Mouse (Mus musculus) embryonic facial prominence, embryonic 11.5 days (tissue): ENCODE results near the gene Arntl. TPM values are rescaled to one million over a fixed set of nuclear protein-coding genes. Genes with fewer than 3 reads are reported as not detected.

Experiments
- ATAC-seq: fragments of 200-750 bp; cut with Nextera tagmentation; replicated peaks from 2 replicates; pipeline ENCODE4 v1.8.0; 2017; ENCODE audit warnings: low read depth; ENCODE audit not compliant: insufficient number of reproducible peaks, low FRiP score, low TSS enrichment
- DNase-seq: peaks from one replicate; pipeline ENCODE4 v3.0.0-alpha.2; 2015; ENCODE audit warnings: low spot score
- H3K27ac ChIP-seq: fragments of 300-500 bp; sonication (generic); replicated peaks from 2 replicates; pipeline ENCODE4 v1.5.1; 2014; ENCODE audit warnings: mild to moderate bottlenecking, low read depth, low read length, control low read depth
- H3K27me3 ChIP-seq: fragments of 300-500 bp; sonication (generic); 2 replicates; pipeline ENCODE4 v1.6.1; 2014; ENCODE audit warnings: mild to moderate bottlenecking, low read length, moderate library complexity, mixed read lengths; ENCODE audit not compliant: control insufficient read depth, insufficient read depth
- H3K36me3 ChIP-seq: fragments of 300-500 bp; sonication (generic); replicated peaks from 2 replicates; pipeline ENCODE4 v1.6.1; 2014; ENCODE audit warnings: low read depth, mild to moderate bottlenecking, low read length, moderate library complexity, mixed read lengths; ENCODE audit not compliant: control insufficient read depth, insufficient read depth
- H3K4me1 ChIP-seq: fragments of 300-500 bp; sonication (generic); 2 replicates; pipeline ENCODE4 v1.6.1; 2014; ENCODE audit warnings: low read length, mixed read lengths; ENCODE audit not compliant: control insufficient read depth, insufficient read depth
- H3K4me2 ChIP-seq: fragments of 300-500 bp; sonication (generic); 2 replicates; pipeline ENCODE4 v1.6.1; 2014; ENCODE audit warnings: low read depth, mild to moderate bottlenecking, control low read depth, low read length, moderate library complexity
- H3K4me3 ChIP-seq: fragments of 300-500 bp; sonication (generic); 2 replicates; pipeline ENCODE4 v1.5.1; 2014; ENCODE audit warnings: low read depth, low read length, control low read depth
- H3K9ac ChIP-seq: fragments of 300-500 bp; sonication (generic); replicated peaks from 2 replicates; pipeline ENCODE4 v1.6.1; 2014; ENCODE audit warnings: mild to moderate bottlenecking, control low read depth, low read length
- H3K9me3 ChIP-seq: fragments of 300-500 bp; sonication (generic); replicated peaks from 2 replicates; pipeline ENCODE4 v1.6.1; 2016; ENCODE audit warnings: mild to moderate bottlenecking, low read length, inconsistent platforms, mixed read lengths; ENCODE audit not compliant: control insufficient read depth
- WGBS: fragments of 180-500 bp; shearing (Covaris S2); extraction: QIAGEN DNeasy Blood & Tissue Kit; methylation state at CpG from one replicate; pipeline ENCODE4 v1.1.7; 2014; 5-methylcytosine and 5-hydroxymethylcytosine counted together
- polyA plus RNA-seq: library from polyadenylated mRNA; unstranded; fragments of >200 nt; fragmentation: Nextera tagmentation; extraction: Ambion mirVana; gene quantifications from 2 replicates; pipeline ENCODE4 v1.2.1, GENCODE M21; 2014

Arntl gene
- polyA plus RNA-seq, 1 experiment from 2014 or later, result 9.3 TPM

- 43% methylated on average over 6 of the region's 6 CpGs for WGBS
- H3K4me3 ChIP-seq, result no peak overlapping the region
- no peak for ATAC-seq
- H3K9me3 ChIP-seq, result no peaks in the 10 kb centered on the region
- no peak overlapping the region for H3K27ac ChIP-seq
- no peak overlapping the region for H3K4me2 ChIP-seq
- no peaks in the 10 kb centered on the region for H3K36me3 ChIP-seq
- DNase-seq, result no peak
- H3K9ac ChIP-seq, result no peak overlapping the region
- peaks cover 9% of the 10 kb centered on the region for H3K27me3 ChIP-seq
- no peaks in the 10 kb centered on the region for H3K4me1 ChIP-seq
Measured at GRCm38 (mm10) chr7:113214245-113215169, 7.2 kb downstream of the Arntl start.

GRCm38 (mm10) chr7:113216152-113216551 is 8.9 kb downstream of the Arntl start:
- Histone ChIP-seq H3K4me1 (no peaks in the 10 kb centered on the region), H3K27ac (no peak overlapping the region), H3K27me3 (0 out of 2 replicates have a peak, but pooled peaks cover under 1% of the 10 kb centered on the region), H3K9ac (no peak overlapping the region), H3K36me3 (no peaks in the 10 kb centered on the region), H3K4me2 (no peak overlapping the region), H3K4me3 (no peak overlapping the region), H3K9me3 (no peaks in the 10 kb centered on the region)
- DNase-seq (no peak), ATAC-seq (no peak)
- WGBS, result 53% methylated on average over 8 of the region's 8 CpGs

- Histone ChIP-seq H3K4me2 (no peak overlapping the region), H3K36me3 (no peaks in the 10 kb centered on the region), H3K9ac (no peak overlapping the region), H3K4me1 (no peaks in the 10 kb centered on the region), H3K4me3 (no peak overlapping the region), H3K27ac (no peak overlapping the region), H3K27me3 (no peaks in the 10 kb centered on the region), H3K9me3 (no peaks in the 10 kb centered on the region)
- no peak for ATAC-seq
- WGBS, result 67% methylated on average over 13 of the region's 13 CpGs
- peak; percentile 62 for DNase-seq
Measured at GRCm38 (mm10) chr7:113219416-113219815, 12.2 kb downstream of the Arntl start.

DNA sequence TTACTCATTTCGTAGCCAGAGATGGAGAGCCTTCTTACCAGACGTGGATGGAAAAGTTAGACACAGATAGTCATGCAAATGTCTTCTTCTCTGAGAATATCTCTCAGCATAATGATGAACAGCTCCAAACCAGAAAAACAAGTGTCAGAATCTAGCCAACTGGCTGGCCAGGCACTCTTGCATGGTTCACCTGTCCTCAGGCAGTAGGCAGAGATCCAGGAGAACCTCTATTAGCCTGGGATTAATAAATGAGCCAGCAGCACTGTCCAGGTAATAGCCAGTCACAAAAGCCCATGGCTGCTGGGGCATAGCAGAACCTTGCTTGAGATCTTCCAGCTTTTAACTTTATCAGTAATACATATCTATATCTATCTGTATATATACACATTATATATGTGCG is 12.6 kb downstream of the Arntl start:
- no peak overlapping the region for H3K4me2 ChIP-seq
- H3K4me1 ChIP-seq, result no peaks in the 10 kb centered on the region
- no peaks in the 10 kb centered on the region for H3K36me3 ChIP-seq
- no peak for ATAC-seq
- H3K27ac ChIP-seq, result no peak overlapping the region
- no peak overlapping the region for H3K9ac ChIP-seq
- no peak overlapping the region for H3K4me3 ChIP-seq
- no peaks in the 10 kb centered on the region for H3K9me3 ChIP-seq
- no peaks in the 10 kb centered on the region for H3K27me3 ChIP-seq
- no peak for DNase-seq
- 75% methylated on average over 3 of the region's 3 CpGs for WGBS

DNA sequence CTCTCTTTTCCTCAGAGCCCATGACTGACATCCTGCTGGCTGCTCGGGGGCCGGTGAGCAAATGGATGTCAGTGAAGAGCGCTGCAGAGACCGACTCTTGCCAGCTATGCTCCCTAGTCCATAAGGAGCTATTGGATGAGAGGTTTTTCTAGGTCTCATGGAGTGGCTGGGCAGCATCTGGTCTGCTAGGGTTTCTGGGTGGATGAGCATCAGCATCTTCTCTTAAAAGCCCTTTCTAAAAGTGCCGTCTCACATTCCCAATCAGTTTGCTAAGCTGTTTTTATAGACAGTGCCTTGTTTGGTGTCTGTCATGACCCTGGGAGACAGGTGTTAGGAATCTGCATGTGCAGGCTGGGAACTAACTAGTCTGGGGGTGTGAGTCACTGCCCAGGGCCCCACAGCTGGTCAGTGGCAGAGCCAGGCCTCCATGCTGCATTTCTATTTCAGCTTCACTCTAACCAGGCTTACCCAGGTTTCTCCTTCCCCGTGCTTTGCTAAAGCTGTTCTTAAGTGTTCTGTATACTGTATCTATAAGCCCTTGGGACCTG is 13.5 kb downstream of the Arntl start:
- WGBS, result 80% methylated on average over 6 of the region's 6 CpGs
- no peak overlapping the region for H3K9ac ChIP-seq
- no peak for ATAC-seq
- no peak overlapping the region for H3K27ac ChIP-seq
- H3K27me3 ChIP-seq, result no peaks in the 10 kb centered on the region
- H3K4me2 ChIP-seq, result no peak overlapping the region
- no peaks in the 10 kb centered on the region for H3K4me1 ChIP-seq
- no peak for DNase-seq
- H3K36me3 ChIP-seq, result no peaks in the 10 kb centered on the region
- H3K9me3 ChIP-seq, result no peaks in the 10 kb centered on the region
- no peak overlapping the region for H3K4me3 ChIP-seq

GRCm38 (mm10) chr7:113222821-113223220 is 15.6 kb downstream of the Arntl start:
- DNase-seq (no peak), ATAC-seq (no peak)
- no peak overlapping the region for H3K4me2 ChIP-seq
- H3K27me3 ChIP-seq, result no peaks in the 10 kb centered on the region
- no peaks in the 10 kb centered on the region for H3K9me3 ChIP-seq
- H3K4me1 ChIP-seq, result no peaks in the 10 kb centered on the region
- whole genome bisulfite sequencing, result 83% methylated on average over 5 of the region's 5 CpGs
- H3K4me3 ChIP-seq, result no peak overlapping the region
- H3K9ac ChIP-seq, result no peak overlapping the region
- H3K36me3 ChIP-seq, result no peaks in the 10 kb centered on the region
- no peak overlapping the region for H3K27ac ChIP-seq

- H3K4me3 ChIP-seq, result no peak overlapping the region
- WGBS, result 79% methylated on average over 1 of the region's 1 CpGs
- H3K27me3 ChIP-seq, result no peaks in the 10 kb centered on the region
- no peak for ATAC-seq
- H3K9me3 ChIP-seq, result no peaks in the 10 kb centered on the region
- H3K4me2 ChIP-seq, result no peak overlapping the region
- H3K36me3 ChIP-seq, result no peaks in the 10 kb centered on the region
- no peak overlapping the region for H3K9ac ChIP-seq
- no peaks in the 10 kb centered on the region for H3K4me1 ChIP-seq
- no peak overlapping the region for H3K27ac ChIP-seq
- no peak for DNase-seq
Measured at GRCm38 (mm10) chr7:113224620-113225019, 17.4 kb downstream of the Arntl start.

DNA sequence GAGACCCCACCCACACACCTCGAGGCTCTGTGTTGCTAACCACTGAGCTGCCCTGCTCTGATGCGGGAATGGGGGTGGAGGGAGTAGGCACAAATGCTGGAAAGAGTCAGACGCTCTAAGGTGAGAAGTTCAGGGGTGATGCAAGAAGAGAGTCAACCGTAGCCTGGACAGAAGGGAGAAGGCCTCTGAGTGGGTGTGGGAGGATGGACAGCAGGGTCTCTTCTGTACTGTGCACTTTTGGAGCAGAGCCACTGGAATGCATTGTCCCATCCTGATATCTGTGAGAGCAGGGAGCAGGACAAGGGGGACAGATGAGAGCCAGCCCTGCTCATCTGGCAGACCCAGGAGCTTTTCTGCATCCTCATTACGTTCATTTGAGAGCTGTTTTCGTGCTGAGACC is 21.2 kb downstream of the Arntl start:
- no peak overlapping the region for H3K27ac ChIP-seq
- H3K36me3 ChIP-seq, result no peaks in the 10 kb centered on the region
- ATAC-seq (no peak), DNase-seq (no peak)
- no peak overlapping the region for H3K4me2 ChIP-seq
- H3K27me3 ChIP-seq, result no peaks in the 10 kb centered on the region
- no peak overlapping the region for H3K9ac ChIP-seq
- H3K9me3 ChIP-seq, result no peaks in the 10 kb centered on the region
- WGBS, result 66% methylated on average over 6 of the region's 6 CpGs
- no peaks in the 10 kb centered on the region for H3K4me1 ChIP-seq
- no peak overlapping the region for H3K4me3 ChIP-seq
